ENCODE assay signal across 7 mouse cellular contexts in the genomic region with DNA sequence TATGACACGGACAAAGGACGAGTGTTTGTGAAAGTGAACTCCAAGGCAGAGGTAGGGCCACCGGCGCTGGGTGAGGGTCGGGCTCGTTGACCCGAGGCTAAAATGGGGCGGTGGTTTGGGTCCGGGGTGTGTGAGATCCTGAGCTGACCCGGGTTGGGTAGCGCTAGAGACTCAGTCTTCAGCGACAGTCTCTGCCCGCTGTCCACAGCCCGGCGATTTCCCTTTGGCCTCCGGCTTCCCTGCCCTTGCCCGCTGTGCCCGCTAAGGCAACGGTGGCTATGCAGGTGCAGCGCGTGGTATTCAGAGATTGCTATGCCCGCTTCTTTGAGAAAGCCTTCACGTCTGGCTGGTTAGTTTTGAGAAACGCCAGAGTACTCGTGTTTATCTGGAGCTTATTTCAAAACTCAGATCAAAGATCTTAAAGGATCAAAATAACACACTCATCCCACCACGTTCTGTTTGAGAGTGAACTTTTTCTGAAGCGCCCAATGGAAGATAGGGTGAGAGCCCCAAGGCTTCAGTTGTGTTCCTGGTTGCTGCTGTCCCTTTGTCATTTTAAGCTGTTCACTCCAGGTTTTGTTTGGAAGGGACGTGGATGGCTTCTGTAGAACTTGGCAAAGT. TPM values are rescaled to one million over a fixed set of nuclear protein-coding genes. Genes with fewer than 3 reads are reported as not detected.
A peak's percentile ranks its signal among the peaks of the same experiment; 100 is the strongest.
DNase-seq lines count a peak whose midpoint lies in the region; ATAC-seq lines count a peak whose summit lies in the region.

No protein-coding gene starts in this region.

- H3K4me1 ChIP-seq in forebrain, embryonic 13.5 days, result peaks cover 17% of the 10 kb centered on the region
- peaks cover 61% of the 10 kb centered on the region for H3K4me1 ChIP-seq in liver, embryonic 13.5 days (replicated peaks)

- H3K27me3 ChIP-seq in forebrain, embryonic 13.5 days, result no peaks in the 10 kb centered on the region
- H3K27me3 ChIP-seq in liver, embryonic 13.5 days, result no peaks in the 10 kb centered on the region

- H3K9me3 ChIP-seq in forebrain, embryonic 13.5 days (replicated peaks), result no peaks in the 10 kb centered on the region
- no peaks in the 10 kb centered on the region for H3K9me3 ChIP-seq in liver, embryonic 13.5 days (replicated peaks)

- H3K4me2 ChIP-seq in forebrain, embryonic 13.5 days, result peak overlapping the region; percentile 84
- peak overlapping the region; percentile 70 for H3K4me2 ChIP-seq in liver, embryonic 13.5 days

- H3K9ac ChIP-seq in forebrain, embryonic 13.5 days, result peak overlapping the region; percentile 80
- H3K9ac ChIP-seq in liver, embryonic 13.5 days, result peak overlapping the region; percentile 96

- peak; percentile 49 for DNase-seq in 416B (ENCODE audit: low read depth)
- DNase-seq in liver, embryonic 13.5 days, result no peak
- no peak for DNase-seq in embryo, embryonic 10.5 days (ENCODE audit: low spot score)
- no peak for DNase-seq in embryo, embryonic 10 days (ENCODE audit: low spot score)

- H3K36me3 ChIP-seq in forebrain, embryonic 13.5 days (ENCODE audit: poor library complexity, severe bottlenecking), result 0 out of 2 replicates have a peak, but pooled peaks cover 4% of the 10 kb centered on the region
- H3K36me3 ChIP-seq in liver, embryonic 13.5 days, result peaks cover 30% of the 10 kb centered on the region

- peak overlapping the region; percentile 74 for H3K4me3 ChIP-seq in forebrain, embryonic 13.5 days
- peak overlapping the region; percentile 91 for H3K4me3 ChIP-seq in liver, embryonic 13.5 days (replicated peaks)

- under 1% methylated on average over 28 of the region's 28 CpGs for WGBS in forebrain, embryonic 13.5 days
- WGBS in liver, embryonic 13.5 days (ENCODE audit: insufficient replicate concordance), result under 1% methylated on average over 28 of the region's 28 CpGs

- peak; percentile 21 for ATAC-seq in CD4-positive, CD25-positive, alpha-beta regulatory T cell, adult 4 months
- peak; percentile 61 for ATAC-seq in forebrain, embryonic 13.5 days
- peak; percentile 64 for ATAC-seq in liver, embryonic 13.5 days (ENCODE audit: low read depth)
- peak; percentile 20; the same call in 1 of the 2 replicates for ATAC-seq in neutrophil, adult 5-6 weeks (ENCODE audit: extremely low read depth, insufficient number of reproducible peaks, low FRiP score, poor library complexity, severe bottlenecking)

- H3K27ac ChIP-seq in forebrain, embryonic 13.5 days, result no peak overlapping the region
- peak overlapping the region; percentile 90 for H3K27ac ChIP-seq in liver, embryonic 13.5 days

RNA-seq across cellular contexts. Expression of a gene that starts 0.5 kb away (rescaled TPM):
- polyA plus RNA-seq in CD4-positive, CD25-positive, alpha-beta regulatory T cell, adult 4 months (2017; shearing (Covaris generic)), result 1 to 10 TPM; 1.8 to 2.6 TPM
- polyA plus RNA-seq in forebrain, embryonic 13.5 days (2015; fragmentation: Nextera tagmentation; extraction: Ambion mirVana), result 10.3 and 11.0 TPM in 2 replicates
- polyA plus RNA-seq in liver, embryonic 13.5 days (2015; fragmentation: Nextera tagmentation; extraction: Ambion mirVana), result 27.6 and 31.4 TPM in 2 replicates
- total RNA-seq in neutrophil, adult 5-6 weeks (2017), result 4.9 and 5.7 TPM in 2 replicates

RNA-seq across cellular contexts. Expression of a gene that starts 13.1 kb away (rescaled TPM):
- not detected for polyA plus RNA-seq in CD4-positive, CD25-positive, alpha-beta regulatory T cell, adult 4 months (2017; shearing (Covaris generic))
- polyA plus RNA-seq in forebrain, embryonic 13.5 days (2015; fragmentation: Nextera tagmentation; extraction: Ambion mirVana), result 2.3 and 2.5 TPM in 2 replicates
- polyA plus RNA-seq in liver, embryonic 13.5 days (2015; fragmentation: Nextera tagmentation; extraction: Ambion mirVana), result 40.6 and 42.7 TPM in 2 replicates
- 0.25 TPM in 1 of 2 replicates, not detected in the other for total RNA-seq in neutrophil, adult 5-6 weeks (2017)

RNA-seq across cellular contexts. Expression of a gene that starts 30.1 kb away (rescaled TPM):
- 10 to 100 TPM; 24.0 to 41.8 TPM for polyA plus RNA-seq in CD4-positive, CD25-positive, alpha-beta regulatory T cell, adult 4 months (2017; shearing (Covaris generic))
- polyA plus RNA-seq in forebrain, embryonic 13.5 days (2015; fragmentation: Nextera tagmentation; extraction: Ambion mirVana), result 45.2 and 50.0 TPM in 2 replicates
- polyA plus RNA-seq in liver, embryonic 13.5 days (2015; fragmentation: Nextera tagmentation; extraction: Ambion mirVana), result 22.2 and 23.0 TPM in 2 replicates
- total RNA-seq in neutrophil, adult 5-6 weeks (2017), result 16.0 and 17.6 TPM in 2 replicates

RNA-seq across cellular contexts. Expression of a gene that starts 33.6 kb away (rescaled TPM):
- not detected for polyA plus RNA-seq in CD4-positive, CD25-positive, alpha-beta regulatory T cell, adult 4 months (2017; shearing (Covaris generic))
- polyA plus RNA-seq in forebrain, embryonic 13.5 days (2015; fragmentation: Nextera tagmentation; extraction: Ambion mirVana), result 4.1 and 4.3 TPM in 2 replicates
- polyA plus RNA-seq in liver, embryonic 13.5 days (2015; fragmentation: Nextera tagmentation; extraction: Ambion mirVana), result 0.82 and 0.88 TPM in 2 replicates
- not detected in 2 replicates for total RNA-seq in neutrophil, adult 5-6 weeks (2017)

Comparison
In these comparisons a context has a peak if more than half of its experiments do, and no peak if none do; other contexts are left out.
1. RNA of a gene that starts 13.1 kb away (polyA plus RNA-seq): 40.6 to 42.7 TPM in liver, embryonic 13.5 days; 2.3 to 2.5 TPM in forebrain, embryonic 13.5 days and not detected in CD4-positive, CD25-positive, alpha-beta regulatory T cell, adult 4 months; every median in the first group is over 10 times any median in the second.
2. Peak in every context shown above with its lines, with median percentiles within 50 percentile points of each other: ATAC-seq.